Mouse (Mus musculus) adrenal gland, adult 8-10 months (tissue): ENCODE measurements around the gene Tspoap1. TPM values are rescaled to one million over a fixed set of nuclear protein-coding genes. Genes with fewer than 3 reads are reported as not detected.

ENCODE experiments used
- DNase-seq: peaks from one replicate; pipeline ENCODE4 v3.0.0; 2022
- total RNA-seq, 4 experiments: library from RNA; stranded (reverse); gene quantifications; 2 replicates each; pipeline ENCODE4 v1.2.4; 2022

The Tspoap1 gene
- total RNA-seq, 4 experiments from 2014 or later, result 5.9 to 32.3 (median 18.0) TPM

DNA sequence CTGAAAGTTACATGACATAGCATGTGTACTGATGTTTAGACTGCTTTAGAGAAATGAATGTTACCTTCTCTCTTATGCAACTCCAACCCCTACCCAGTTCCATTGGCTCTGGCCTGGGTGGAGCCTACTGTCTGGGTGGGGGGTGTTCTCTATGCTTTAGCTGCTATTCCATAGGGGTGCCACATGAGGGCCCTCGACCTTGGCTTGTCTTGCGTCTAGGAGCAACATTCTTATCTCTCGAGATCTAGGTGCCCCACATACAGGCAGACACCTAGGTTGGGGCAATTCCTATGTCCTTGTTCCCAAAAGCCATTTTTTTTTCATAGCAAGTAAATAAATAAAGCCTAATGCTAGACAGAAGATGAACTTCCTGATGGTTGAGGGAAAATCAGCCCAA, 734 bp upstream of the Tspoap1 start:
- DNase-seq, result no peak

DNA sequence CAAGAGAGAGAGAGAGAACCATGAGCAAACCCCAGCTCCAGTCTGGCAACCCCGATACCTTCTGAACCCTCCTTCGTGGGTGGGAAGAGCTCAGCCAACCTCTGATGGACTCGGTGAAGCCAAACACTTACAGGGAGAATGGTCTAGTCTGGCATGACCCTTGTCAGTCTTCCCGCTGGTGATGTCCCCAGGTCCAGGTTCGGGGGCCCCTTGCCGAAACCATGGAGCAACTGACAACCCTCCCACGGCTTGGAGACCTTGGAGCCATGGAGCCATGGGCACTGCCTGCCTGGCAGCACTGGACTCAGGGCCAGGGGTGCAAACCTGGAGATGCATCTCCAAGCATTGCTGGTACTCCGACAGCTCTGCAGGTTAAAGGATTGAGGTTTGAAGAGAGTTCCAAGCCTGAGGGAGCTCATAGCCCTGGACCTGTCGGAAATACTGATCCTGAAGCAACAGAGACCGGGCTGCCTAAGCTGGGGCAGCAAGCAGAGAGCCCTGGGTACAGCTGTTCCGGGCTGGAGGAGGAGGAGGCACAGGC, 910 bp downstream of the Tspoap1 start:
- DNase-seq, result no peak

DNA sequence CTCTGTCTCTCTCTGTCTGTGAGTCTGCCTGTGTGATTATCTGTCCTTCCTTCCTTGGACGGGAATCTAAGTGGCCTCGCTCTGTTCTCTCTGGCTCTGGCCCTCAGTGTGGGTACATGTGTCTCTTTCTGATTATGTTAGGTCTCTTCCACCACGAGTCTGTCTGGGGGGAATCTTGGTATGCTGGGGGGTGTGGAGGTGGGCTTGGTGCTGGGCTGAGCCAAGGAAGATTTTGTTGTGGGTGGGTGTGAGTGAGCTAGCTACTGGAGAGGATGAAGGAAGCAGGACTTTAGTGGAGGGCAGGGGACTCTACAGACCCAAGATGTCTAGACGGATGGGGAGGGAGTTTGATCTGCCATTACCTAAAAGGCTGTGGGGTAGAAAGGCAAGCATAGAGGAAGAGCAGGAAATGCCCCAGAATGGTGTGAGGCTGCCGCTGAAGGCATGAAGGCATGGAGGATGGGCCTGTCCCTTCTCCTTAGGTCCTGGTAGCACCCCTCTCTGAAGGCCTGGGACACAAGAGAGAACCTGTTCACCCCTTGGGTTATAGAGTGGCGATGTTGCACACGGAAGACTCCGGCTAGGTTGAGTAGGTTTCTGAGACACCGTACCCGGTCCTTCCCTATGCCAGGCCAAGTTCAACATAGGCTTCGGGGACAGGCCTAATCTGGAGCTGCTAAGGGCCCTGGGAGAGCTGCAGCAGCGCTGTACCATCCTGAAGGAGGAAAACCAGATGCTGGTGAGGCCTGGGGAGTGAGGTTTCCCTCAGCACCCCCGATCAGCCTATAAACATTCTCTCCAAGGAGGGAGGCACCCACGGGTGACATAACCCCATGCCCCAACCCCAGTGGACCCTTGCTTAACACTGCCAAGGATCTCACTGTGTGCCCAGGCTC, 1.7 kb downstream of the Tspoap1 start:
- DNase-seq, result no peak

DNA sequence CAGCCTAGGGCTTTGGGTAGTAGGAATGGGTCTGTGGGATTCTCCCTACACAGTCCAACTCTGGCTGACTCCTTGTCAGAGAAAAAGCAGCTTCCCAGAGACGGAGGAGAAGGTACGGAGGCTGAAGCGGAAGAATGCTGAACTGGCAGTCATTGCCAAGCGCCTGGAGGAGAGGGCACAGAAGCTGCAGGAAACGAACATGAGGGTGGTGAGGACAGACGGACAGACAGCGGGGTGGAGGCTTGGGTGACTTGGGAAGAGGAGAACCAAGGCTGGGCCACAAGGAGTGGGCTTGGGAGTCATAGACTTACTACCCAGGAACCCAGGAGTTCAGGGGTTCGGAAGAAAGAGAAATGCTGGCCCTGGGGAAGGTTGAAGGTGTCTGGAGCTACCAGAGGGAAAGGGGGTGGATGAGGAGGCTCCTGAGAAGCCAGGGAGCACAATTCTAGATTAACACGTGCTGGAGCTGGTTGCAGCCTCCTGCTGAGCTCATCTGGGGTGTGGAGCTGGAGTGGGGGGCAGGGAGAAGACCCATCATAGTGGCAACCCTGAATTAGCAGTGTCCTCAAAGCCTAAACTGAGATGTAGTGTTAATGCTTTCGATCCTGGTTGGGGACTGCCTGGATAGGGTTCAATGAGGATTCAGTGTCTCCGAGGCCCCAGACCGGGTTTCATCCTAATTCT, 2.5 kb downstream of the Tspoap1 start:
- DNase-seq, result no peak

DNA sequence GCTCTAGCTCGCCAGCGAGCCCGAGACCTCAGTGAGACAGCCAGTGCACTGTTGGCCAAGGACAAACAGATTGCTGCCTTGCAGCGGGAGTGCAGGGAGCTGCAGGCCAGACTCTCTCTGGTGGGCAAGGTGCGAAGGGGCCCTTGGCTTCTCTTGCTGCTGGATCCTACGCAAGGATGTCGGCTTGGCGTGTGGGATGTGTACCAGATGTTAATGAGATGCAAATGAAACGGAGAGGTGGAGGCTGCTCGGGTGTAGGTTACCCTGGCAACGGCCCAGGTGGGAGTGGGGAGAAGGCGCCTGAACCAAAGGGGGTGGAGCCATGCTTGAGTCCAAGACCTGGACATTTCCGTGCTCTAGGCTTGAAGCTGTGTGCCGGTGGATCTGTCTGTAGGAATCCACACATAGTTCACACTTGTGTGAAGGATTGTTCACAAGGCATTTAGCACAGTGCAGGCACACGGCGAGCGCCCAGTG, 3.2 kb downstream of the Tspoap1 start:
- DNase-seq, result no peak

DNA sequence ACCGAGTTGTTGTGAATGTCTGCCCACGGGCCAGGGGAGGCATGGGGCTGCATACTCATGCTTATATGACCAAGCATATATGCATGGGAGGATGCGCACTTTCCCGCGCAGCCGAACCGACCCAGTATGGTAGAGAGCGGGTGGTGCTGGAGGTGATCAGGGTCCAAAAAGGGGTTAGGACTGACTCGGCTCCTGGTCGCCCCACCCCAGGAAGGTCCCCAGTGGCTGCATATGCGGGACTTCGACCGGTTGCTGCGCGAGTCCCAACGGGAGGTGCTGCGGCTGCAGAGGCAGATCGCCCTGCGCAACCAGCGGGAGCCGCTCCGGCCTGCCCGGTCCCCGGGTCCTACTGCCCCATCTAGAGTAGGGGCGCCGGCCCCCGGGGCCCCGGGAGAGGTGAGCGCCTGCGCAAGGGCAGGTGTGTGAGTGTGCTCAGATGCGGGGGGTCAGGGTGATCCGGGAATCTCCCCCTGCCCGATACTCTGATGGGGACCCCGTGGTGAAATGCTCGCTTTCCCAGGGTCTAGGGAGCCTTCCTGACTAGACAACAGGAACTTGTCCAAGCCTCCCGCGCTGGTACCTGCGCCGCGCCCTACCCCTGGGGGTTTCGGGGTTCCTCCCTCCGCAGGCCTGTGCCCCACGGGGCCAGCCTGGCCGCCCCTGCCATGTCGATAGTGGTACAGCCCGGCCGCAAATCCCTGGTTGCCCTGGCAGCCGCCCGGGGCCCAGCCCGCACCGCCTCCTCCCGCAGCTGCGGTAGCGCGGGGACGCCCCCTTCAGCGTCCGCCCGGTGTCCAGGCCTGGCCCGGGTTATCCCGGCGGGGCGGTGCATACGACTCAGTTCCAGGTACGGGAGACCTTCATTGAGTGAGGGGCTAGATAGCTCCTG, 3.9 kb downstream of the Tspoap1 start:
- no peak for DNase-seq

DNA sequence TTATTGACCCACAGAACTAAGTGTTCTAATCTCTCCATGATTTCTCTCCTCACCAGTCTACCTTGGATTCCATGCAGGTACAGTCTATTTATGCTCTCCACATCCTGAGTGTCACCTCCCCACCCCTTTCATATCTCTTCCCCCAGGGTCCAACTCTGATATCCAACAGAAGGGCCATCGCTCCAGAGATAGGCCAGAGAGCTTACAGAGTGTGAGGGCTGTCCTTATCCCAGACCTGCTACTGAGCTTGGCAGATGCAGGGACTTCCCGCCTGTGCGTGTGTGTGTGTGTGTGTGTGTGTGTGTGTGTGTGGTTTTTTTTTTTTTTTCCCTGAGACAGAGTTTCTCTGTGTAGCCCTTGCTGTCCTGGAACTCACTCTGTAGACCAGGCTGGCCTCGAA, 8.4 kb downstream of the Tspoap1 start:
- no peak for DNase-seq

DNA sequence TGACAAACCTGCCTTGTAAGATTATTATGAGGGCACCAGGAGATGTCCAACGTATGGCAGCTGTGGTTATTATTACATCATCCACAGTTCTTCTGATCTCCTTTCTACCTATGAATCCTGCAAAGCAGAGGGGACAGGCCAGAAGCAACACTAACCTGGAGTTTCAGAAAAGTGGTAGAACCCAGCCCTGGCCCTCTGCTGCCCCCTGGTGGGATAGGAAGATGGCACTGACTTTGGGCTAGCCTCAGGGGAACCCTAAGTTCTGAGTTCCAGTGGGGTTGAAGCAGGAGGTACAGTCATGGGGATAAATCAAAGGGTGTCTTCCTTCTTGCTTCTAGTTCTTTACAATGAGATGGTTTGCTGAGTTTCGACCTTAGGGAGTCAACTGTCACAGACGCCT, 10.6 kb downstream of the Tspoap1 start:
- DNase-seq, result no peak

DNA sequence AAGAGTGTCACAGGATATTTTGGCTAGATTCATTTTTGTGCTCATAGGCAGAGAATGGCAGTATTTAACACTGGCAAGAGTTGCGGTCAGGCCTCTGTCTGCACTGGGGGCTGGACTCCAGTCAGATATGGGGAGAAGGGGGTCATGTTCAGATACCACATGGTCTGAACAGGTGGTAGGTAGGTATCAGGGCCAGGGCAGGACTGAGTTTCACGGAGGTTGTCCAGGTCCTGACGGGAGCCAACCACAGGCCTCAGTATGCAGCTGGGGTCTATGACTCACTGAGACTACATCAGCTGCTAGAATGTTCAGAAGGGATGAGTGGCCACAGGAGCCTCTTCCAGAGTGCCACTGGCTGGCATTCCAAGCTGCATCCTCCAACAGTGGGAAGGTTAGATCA, 12.0 kb downstream of the Tspoap1 start:
- no peak for DNase-seq

DNA sequence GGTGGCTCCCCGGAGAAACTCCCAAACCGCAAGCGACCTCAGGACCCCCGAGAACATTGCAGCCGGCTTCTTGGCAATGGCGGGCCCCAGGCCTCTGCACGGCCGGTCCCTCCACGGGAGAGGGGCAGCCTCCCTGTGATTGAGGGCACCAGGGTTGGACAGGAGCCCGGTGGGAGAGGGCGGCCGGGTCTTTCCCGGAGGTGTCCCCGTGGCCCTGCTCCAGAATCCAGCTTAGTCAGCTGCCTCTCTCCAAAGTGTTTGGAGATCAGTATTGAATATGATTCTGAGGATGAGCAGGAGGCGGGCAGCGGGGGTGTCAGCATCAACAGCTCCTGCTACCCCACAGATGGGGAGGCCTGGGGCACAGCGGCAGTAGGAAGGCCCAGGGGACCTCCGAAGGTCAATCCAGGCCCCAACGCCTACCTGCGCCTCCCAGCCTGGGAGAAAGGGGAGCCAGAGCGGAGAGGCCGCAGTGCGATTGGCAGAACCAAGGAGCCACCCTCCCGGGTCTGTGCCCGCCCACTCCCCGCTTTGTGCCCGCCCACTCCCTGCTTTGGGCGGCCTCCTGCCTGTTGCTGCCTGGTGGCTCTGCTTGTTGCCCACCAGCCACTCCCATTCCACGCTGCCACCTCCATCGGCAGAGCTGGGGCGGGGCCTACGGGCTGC, 17.9 kb downstream of the Tspoap1 start:
- no peak for DNase-seq

DNA sequence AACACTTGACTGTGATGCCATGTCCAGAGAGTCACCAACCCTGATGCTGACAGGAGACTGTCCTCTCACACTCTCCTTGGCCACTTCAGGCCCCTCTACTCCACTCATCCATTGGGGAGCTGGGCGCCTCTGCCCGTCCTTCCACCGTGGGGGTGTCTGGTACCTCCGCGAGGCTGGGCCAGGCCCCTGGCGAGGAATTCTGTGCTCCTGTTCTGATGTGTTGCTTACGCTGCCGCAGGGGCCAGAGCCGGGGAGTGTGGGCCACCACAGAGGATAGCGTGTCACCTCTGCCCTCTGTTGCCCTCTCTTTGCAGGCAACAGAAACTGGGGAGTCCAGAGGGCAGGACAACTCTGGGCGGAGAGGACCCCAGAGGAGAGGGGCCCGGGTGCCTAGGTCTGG, 18.6 kb downstream of the Tspoap1 start:
- no peak for DNase-seq

DNA sequence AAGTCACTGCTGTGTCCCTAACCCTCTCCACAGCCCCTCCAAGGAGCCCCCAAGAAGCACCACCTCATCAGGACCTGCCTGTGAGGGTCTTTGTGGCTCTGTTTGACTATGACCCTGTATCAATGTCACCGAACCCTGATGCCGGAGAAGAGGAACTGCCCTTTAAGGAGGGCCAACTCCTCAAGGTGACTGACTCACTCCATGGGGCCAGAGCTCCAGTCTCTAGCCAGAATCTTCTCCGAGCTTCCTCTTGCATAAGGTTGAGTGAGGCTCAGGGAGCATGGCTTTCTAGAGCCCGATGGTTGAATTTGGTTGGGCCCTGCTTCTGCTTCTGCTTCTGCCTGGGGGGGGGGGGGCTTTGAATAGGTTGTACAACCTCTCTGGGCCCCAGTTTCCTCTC, 19.1 kb downstream of the Tspoap1 start:
- DNase-seq, result no peak

DNA sequence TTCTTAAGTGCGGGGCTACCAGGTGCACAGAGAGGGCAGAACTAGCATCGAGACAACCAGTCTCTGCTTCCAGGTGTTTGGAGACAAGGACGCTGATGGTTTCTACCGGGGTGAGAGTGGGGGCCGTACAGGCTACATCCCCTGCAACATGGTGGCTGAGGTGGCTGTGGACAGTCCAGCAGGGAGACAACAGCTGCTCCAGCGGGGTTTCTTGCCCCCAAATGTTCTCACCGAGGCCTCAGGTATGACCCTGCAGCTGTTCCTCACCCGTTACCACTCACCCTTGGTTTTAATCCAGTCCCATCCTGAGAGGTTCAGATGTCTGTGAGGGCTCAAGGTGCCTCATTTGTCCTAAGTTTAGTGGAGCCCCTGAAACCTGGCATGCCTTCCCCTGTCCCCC, 19.8 kb downstream of the Tspoap1 start:
- no peak for DNase-seq

DNA sequence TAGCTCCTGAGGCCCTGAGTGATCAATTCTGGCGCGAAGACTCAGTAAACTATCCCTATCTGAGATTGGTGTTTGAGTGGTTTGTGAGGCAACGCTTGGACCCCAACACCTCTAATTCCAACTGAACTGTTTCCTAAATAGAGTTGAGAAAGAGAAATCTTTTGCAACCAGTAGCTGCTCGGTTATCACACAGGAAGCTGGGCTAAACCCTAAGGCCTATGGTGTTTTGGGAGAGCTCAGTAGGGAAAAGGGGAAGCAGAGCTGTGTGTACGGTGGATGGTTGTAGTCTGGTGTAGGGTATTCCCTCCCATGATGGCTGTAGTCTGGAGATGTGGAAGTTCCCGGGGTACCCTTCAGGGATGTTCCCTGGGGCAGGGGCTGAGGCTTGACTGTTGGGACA, 29.7 kb downstream of the Tspoap1 start:
- DNase-seq, result no peak

DNA sequence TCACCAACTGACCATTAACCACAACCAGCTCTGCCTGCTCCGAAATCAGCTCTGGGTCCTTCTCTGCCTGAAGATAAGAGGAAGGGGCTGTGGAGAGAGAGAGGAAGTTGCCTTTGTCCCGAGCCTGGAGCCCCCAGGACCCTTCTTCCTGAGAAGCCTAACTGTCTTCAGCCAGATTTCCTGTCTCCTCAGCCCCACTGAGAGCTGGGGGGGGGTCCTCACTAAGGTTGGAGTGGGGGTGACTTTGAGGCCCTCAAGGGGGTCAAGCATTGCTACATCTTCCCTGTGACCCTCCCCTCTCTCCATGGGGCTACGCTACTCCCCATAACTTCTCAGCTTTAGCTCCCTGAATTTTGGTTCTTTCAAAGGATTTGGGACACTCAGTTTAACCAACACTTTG, 33.1 kb downstream of the Tspoap1 start, which contains the start of gene Mpo:
Gene Mpo, plus strand, starts transcription at position 122 of the 400 bp plus-strand sequence.
- DNase-seq, result no peak

DNA sequence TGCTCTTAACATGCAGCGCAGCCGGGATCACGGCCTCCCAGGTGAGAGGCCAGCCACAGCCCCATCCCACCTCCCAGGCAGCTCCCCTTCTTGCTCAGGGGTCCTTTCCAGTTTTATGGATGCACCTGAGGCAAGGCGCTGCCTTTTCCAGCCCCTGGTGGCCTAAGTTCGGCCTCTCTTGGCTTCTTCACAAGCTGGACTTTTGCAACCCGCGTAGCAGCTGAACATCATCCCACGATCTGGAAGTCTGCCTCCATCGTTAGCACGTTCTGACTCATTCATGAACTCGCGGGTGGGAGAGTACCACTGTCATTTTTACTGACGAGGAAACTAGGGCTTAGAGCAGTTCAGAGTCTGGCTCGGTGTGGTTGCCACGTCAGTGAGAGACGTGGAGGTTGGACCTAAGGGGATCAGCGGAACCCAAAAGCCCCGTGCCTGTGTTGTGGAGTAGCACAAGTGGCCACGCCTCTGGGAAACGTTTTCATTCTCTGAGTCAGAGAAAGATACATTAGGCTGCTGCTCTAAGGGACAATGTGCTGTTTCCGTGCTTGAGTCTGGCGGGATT, 41.5 kb downstream of the Tspoap1 start:
- DNase-seq, result no peak

DNA sequence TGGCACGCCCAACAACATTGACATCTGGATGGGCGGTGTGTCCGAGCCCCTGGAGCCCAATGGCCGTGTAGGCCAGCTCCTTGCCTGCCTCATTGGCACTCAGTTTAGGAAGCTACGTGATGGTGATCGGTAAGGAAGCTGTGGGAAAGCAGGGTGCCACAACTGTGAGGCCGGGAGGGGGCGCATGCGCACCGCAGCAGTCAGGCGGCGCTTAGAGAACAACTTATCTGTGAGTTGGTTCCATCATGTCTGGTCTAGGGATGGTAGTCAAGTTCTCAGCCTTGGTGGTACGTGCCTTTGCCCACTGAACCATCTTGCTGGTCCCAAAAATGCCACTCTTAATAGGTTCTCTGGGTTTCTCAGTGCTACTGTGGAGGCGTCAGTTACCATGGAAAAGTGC, 42.3 kb downstream of the Tspoap1 start:
- no peak for DNase-seq

DNA sequence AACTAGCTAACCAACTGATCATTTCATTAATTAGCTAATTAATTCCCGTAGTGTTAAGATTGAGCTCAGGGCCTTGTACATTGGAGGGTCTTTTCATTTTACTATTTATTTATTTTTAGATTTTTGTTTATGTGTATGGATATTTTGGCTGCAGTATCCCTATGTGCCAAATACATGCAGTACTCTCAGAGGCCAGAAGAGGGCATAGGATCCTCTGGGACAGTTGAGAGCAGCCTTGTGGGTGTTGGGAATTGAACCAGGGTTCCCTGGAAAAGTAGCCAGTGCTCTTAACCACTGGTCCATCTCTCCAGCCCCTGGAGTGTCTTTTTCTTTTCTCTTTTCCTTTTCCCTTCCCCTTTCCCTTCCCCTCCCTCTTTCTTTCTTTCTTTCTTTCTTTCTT, 45.1 kb downstream of the Tspoap1 start:
- no peak for DNase-seq

DNA sequence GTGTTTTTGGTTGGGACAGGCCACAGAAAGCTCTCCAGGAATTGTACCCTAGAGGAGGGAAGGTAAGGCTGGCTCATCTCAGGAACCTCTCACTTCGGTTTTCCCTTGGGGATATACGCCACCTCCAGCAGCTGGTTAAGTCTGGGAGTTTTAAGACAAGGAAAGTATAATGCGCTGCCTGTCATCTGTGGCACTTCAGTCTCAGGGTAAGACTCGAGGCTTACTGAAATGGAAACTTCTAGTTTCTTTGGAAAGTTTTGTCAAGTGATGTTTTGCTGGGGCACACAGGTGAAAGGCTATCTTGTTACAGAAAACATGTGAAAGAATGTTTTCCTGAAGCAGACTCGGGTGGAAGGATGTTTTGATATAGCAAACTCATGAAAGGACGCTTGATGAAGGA, 47.1 kb downstream of the Tspoap1 start:
- no peak for DNase-seq

DNA sequence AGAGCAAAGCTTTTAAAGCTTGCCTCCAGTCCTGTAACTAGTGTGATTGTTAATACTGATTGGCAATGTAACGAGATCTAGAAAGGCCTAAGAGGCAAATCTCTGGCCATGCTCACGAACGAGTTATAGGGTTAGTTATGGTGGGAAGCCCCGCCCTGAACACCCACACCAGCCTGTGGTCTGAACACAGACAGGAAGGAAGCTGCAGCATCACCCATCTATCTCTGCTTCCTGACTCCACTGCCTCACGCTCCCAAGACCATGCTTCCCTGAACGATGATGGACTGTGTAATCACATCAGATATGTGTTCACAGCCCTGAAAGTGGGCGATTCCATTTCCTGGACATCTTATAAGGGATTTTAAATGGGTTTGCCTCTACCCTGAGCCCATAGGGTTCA, 47.9 kb downstream of the Tspoap1 start:
- no peak for DNase-seq

DNA sequence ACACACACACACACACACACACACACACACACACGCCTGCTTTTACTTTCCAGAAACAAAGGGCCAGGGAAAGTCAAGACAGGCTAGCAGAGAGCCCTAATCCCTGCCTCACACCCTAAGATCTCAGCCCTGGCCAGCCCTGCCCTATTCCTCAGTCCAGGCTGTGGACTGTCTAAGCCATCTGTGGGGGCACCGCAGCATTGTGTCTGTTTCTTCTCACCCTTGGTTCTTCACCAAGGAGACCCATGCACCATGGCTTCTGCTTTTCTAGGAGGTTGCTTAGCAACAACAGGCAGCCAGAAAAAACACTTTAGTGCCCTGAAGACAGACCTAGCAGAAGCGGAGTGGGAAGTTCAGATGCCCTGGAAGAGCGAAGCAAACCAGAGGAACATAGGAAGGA, 51.1 kb downstream of the Tspoap1 start:
- DNase-seq, result no peak

DNA sequence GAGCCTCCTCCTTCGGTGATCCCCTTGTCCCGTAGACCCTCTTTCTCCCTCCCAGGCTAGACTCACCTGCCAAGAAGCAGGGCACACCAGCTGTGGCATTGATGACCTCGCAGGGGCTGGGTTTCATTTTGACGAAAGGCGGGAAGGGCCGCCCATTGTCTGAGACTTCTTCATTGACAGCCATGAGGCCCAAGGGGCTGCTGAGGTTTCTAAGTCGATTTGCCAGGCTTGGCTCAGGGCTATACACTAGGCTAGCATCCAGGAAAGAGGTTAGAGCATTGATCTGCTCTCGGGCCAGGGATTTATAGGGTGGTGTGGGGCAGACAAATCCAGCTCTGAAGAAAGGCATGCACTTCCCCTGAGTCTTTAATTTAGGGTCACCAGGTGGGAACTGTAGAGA, 54.5 kb downstream of the Tspoap1 start:
- no peak for DNase-seq
